In genomic region chr19:5067867-5068569, GRCm38 (mm10) we compare ENCODE assay signal across 8 mouse cellular contexts. TPM values are rescaled to one million over a fixed set of nuclear protein-coding genes. Genes with fewer than 3 reads are reported as not detected.
DNase-seq lines count a peak whose midpoint lies in the region; ATAC-seq and TF ChIP-seq lines count a peak whose summit lies in the region.

Cd248 (plus strand) TSS chr19:5068078.

- peaks cover 38% of the 10 kb centered on the region for H3K27me3 ChIP-seq in G1E (ENCODE audit: insufficient read depth, low read length)
- H3K27me3 ChIP-seq in hindbrain, embryonic 15.5 days, result peaks cover 13% of the 10 kb centered on the region
- H3K27me3 ChIP-seq in liver, embryonic 11.5 days (replicated peaks; ENCODE audit: control insufficient read depth, insufficient read depth, low read length), result peaks cover 40% of the 10 kb centered on the region
- peaks cover 58% of the 10 kb centered on the region for H3K27me3 ChIP-seq in neural tube, embryonic 13.5 days

- under 1% methylated on average over 48 of the region's 56 CpGs for WGBS in hindbrain, embryonic 15.5 days
- 2% methylated on average over 54 of the region's 56 CpGs for WGBS in liver, embryonic 11.5 days
- under 1% methylated on average over 54 of the region's 56 CpGs for WGBS in neural tube, embryonic 13.5 days

- ATAC-seq in G1E (ENCODE audit: extremely low read depth, insufficient number of reproducible peaks, low FRiP score, poor library complexity, severe bottlenecking), result no peak
- ATAC-seq in hindbrain, embryonic 15.5 days (ENCODE audit: low FRiP score, low read depth), result no peak; the same call in 1 of the 2 replicates
- ATAC-seq in liver, embryonic 11.5 days (replicated peaks; ENCODE audit: low FRiP score), result 0 out of 2 replicates have a peak, but pooled peaks have one; percentile 9
- ATAC-seq in neural tube, embryonic 13.5 days (ENCODE audit: low read depth), result peak; percentile 9; the same call in 1 of the 2 replicates

- H3K4me1 ChIP-seq in G1E (ENCODE audit: insufficient read depth, low read depth, low read length), result peaks cover 42% of the 10 kb centered on the region
- peaks cover 40% of the 10 kb centered on the region for H3K4me1 ChIP-seq in hindbrain, embryonic 15.5 days (replicated peaks)
- peaks cover 62% of the 10 kb centered on the region for H3K4me1 ChIP-seq in liver, embryonic 11.5 days (replicated peaks; ENCODE audit: control insufficient read depth, insufficient read depth, low read length)
- H3K4me1 ChIP-seq in neural tube, embryonic 13.5 days (replicated peaks), result peaks cover 69% of the 10 kb centered on the region

- 0 out of 2 replicates have a peak within 1 kb of the TSS, but pooled peaks have one; percentile 14 for H3K27ac ChIP-seq in hindbrain, embryonic 15.5 days (replicated peaks)
- peak within 1 kb of the TSS; percentile 90 for H3K27ac ChIP-seq in liver, embryonic 11.5 days (ENCODE audit: low read depth, low read length)
- peak within 1 kb of the TSS; percentile 43 for H3K27ac ChIP-seq in neural tube, embryonic 13.5 days (replicated peaks)

- no peaks in the 10 kb centered on the region for H3K9me3 ChIP-seq in G1E (replicated peaks)
- no peaks in the 10 kb centered on the region for H3K9me3 ChIP-seq in hindbrain, embryonic 15.5 days
- no peaks in the 10 kb centered on the region for H3K9me3 ChIP-seq in liver, embryonic 11.5 days (ENCODE audit: control insufficient read depth, low read length)
- H3K9me3 ChIP-seq in neural tube, embryonic 13.5 days, result no peaks in the 10 kb centered on the region

- no peak for TF ChIP-seq CTCF in G1E (IDR thresholded peaks at IDR 0.05; ENCODE audit: low read depth, low read length)

- H3K4me2 ChIP-seq in hindbrain, embryonic 15.5 days, result peak within 1 kb of the TSS; percentile 83
- peak within 1 kb of the TSS; percentile 95 for H3K4me2 ChIP-seq in liver, embryonic 11.5 days
- H3K4me2 ChIP-seq in neural tube, embryonic 13.5 days, result peak within 1 kb of the TSS; percentile 76

- peak; percentile 51 for DNase-seq in G1E (ENCODE audit: low spot score)
- DNase-seq in adrenal gland, postnatal 36 days, result peak; percentile 56 to 83
- peak; percentile 84 for DNase-seq in gastrocnemius, postnatal 10 days
- peak; percentile 71 for DNase-seq in liver, embryonic 11.5 days (ENCODE audit: low spot score)
- no peak for DNase-seq in thymus, adult 18-20 months
- DNase-seq in layer of hippocampus, postnatal 14 days (ENCODE audit: low spot score in 2 of 2), result no peak

- H3K36me3 ChIP-seq in G1E (replicated peaks), result no peaks in the 10 kb centered on the region
- no peaks in the 10 kb centered on the region for H3K36me3 ChIP-seq in hindbrain, embryonic 15.5 days
- no peaks in the 10 kb centered on the region for H3K36me3 ChIP-seq in liver, embryonic 11.5 days (ENCODE audit: control insufficient read depth, insufficient read depth, low read length)
- H3K36me3 ChIP-seq in neural tube, embryonic 13.5 days, result no peaks in the 10 kb centered on the region

- H3K4me3 ChIP-seq in G1E (ENCODE audit: low read depth, low read length), result peak within 1 kb of the TSS; percentile 25; the same call in 1 of the 2 replicates
- H3K4me3 ChIP-seq in hindbrain, embryonic 15.5 days, result peak within 1 kb of the TSS; percentile 42
- peak within 1 kb of the TSS; percentile 59 for H3K4me3 ChIP-seq in liver, embryonic 11.5 days (ENCODE audit: low read depth, low read length)
- H3K4me3 ChIP-seq in neural tube, embryonic 13.5 days, result peak within 1 kb of the TSS; percentile 43

- peak within 1 kb of the TSS; percentile 38 for H3K9ac ChIP-seq in hindbrain, embryonic 15.5 days
- peak within 1 kb of the TSS; percentile 73 for H3K9ac ChIP-seq in liver, embryonic 11.5 days (ENCODE audit: low read depth, low read length)
- H3K9ac ChIP-seq in neural tube, embryonic 13.5 days, result peak within 1 kb of the TSS; percentile 77

RNA-seq across cellular contexts. Expression of gene Cd248, which starts in this region (rescaled TPM):
- total RNA-seq in G1E (2014; fragmentation: Nextera tagmentation) (not detected in 2 replicates), G1E (2017) (not detected in 2 replicates)
- polyA plus RNA-seq in G1E (2012), result not detected in 2 replicates
- total RNA-seq in adrenal gland, postnatal 36 days (2021), result 10 to 100 TPM; 13.7 to 21.2 TPM
- 10 to 100 TPM; 45.2 to 60.2 TPM for total RNA-seq in gastrocnemius, postnatal 10 days (2021)
- polyA plus RNA-seq in hindbrain, embryonic 15.5 days (2015; fragmentation: Nextera tagmentation; extraction: Ambion mirVana), result 19.8 and 22.0 TPM in 2 replicates
- 28.6 and 29.3 TPM in 2 replicates for polyA plus RNA-seq in liver, embryonic 11.5 days (2014; fragmentation: Nextera tagmentation; extraction: Ambion mirVana)
- 26.3 and 28.2 TPM in 2 replicates for polyA plus RNA-seq in neural tube, embryonic 13.5 days (2015; fragmentation: Nextera tagmentation; extraction: Ambion mirVana)
- 1 to 10 TPM; 6.5 to 7.7 TPM for total RNA-seq in layer of hippocampus, postnatal 14 days (2021)

Comparison
In these comparisons a context has a peak if more than half of its experiments do, and no peak if none do; other contexts are left out.
1. RNA of gene Cd248 (total RNA-seq): 45.2 to 60.2 TPM in gastrocnemius, postnatal 10 days, 13.7 to 21.2 TPM in adrenal gland, postnatal 36 days and 6.5 to 7.7 TPM in layer of hippocampus, postnatal 14 days; not detected in G1E; every median in the first group is over 4 times any median in the second.
2. RNA of gene Cd248 (polyA plus RNA-seq): 28.6 to 29.3 TPM in liver, embryonic 11.5 days, 26.3 to 28.2 TPM in neural tube, embryonic 13.5 days and 19.8 to 22.0 TPM in hindbrain, embryonic 15.5 days; not detected in G1E; every median in the first group is over 10 times any median in the second.
3. Peak in DNase-seq and H3K4me3 ChIP-seq in G1E; RNA of the gene not detected or under 1 TPM.
4. ATAC-seq: peak in liver, embryonic 11.5 days (single experiment) and neural tube, embryonic 13.5 days (single experiment); none in G1E (single experiment) and hindbrain, embryonic 15.5 days (single experiment).
5. DNase-seq: peak in adrenal gland, postnatal 36 days (2 of 2), gastrocnemius, postnatal 10 days (single experiment) and liver, embryonic 11.5 days (single experiment); none in thymus, adult 18-20 months (0 of 2) and layer of hippocampus, postnatal 14 days (0 of 2).
6. H3K27ac ChIP-seq: peak in every context shown above with its lines; median percentile 90 in liver, embryonic 11.5 days; 43 in neural tube, embryonic 13.5 days; 14 in hindbrain, embryonic 15.5 days.
7. Peak in every context shown above with its lines, with median percentiles within 50 percentile points of each other: H3K4me3 ChIP-seq, H3K4me2 ChIP-seq and H3K9ac ChIP-seq.